Mouse (Mus musculus) embryonic fibroblast, embryonic 13.5 days (primary cell): ENCODE data around the gene Tex36.

Source experiments
- CTCF ChIP-seq: IDR thresholded peaks from 2 replicates; pipeline ENCODE4 v1.5.1; 2011; ENCODE audit warnings: mild to moderate bottlenecking, control low read depth, low read length, moderate library complexity, borderline replicate concordance; ENCODE audit not compliant: insufficient read depth
- POLR2A ChIP-seq: IDR thresholded peaks from 2 replicates; pipeline ENCODE4 v1.6.1; 2011; ENCODE audit warnings: low read depth, mild to moderate bottlenecking, control low read depth, low read length, moderate library complexity

DNA sequence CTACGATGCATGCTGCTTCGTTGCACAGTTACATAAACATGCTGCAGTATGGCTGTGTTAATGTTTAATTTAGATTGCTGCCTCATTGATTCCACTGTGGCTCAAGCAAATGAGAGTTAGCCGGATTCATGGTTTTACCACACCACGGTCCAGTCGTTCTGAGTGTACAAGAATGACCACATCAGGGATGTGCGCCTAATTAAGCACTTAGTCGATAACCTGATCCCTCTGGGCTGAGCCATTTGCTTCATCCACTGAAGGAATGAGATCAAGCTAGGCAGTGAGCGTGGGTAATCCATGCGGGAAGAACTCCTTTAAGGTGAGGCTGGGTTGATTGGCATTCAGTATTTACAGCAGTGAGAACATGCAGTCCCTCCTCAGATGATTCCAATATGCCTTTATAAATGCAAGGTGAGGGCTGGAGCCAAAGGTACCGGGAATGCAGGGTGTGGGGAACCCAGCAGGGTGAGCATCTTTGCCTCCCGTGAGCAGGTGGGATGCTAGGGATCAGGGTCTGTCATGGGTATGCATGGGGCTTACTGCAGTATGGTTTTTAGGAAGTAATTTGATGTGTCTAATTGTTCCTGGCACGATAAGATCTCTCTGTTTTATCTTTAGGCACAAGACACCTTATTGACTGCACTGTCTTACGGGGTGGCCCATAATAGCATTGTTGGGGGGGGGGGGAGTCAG lies 6.1 kb upstream of the Tex36 start:
- TF ChIP-seq CTCF = no peak
- no peak for TF ChIP-seq POLR2A
